Mouse (Mus musculus) thymus, postnatal 25 days (tissue): ENCODE measurements around the gene Utrn.

Experiments
- DNase-seq: peaks from one replicate; pipeline ENCODE4 v3.0.0; 2022

Gene Utrn

DNA sequence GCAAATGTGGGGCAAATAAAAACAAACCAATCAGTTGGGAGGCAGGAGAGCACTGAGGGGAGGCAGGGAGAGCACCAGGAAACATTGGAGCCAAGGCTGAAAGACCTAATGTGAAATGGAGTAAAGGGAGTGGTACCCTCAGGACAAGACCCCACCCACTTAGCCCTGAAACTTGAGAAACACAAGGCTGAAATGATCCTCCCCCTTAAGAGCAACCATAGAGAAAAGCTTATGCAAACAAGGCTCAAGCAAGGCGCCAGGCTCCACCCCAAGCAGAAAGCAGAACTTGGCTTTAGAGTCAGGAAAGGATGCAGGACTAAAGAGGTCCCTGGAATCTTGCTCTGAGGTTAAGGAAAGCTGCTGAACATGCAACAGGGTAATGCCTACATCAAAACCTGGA, 290.1 kb downstream of the Utrn start:
- no peak for DNase-seq

- no peak for DNase-seq
These were observed 293.2 kb downstream of the Utrn start for GRCm38 (mm10) chr10:12575849-12576435.

- no peak for DNase-seq
These were observed 294.4 kb downstream of the Utrn start for GRCm38 (mm10) chr10:12574760-12575159.

GRCm38 (mm10) chr10:12573601-12574000, 295.6 kb downstream of the Utrn start:
- no peak for DNase-seq

GRCm38 (mm10) chr10:12572759-12573158, 296.4 kb downstream of the Utrn start:
- no peak for DNase-seq

- DNase-seq, result no peak
These were observed 304.7 kb downstream of the Utrn start for GRCm38 (mm10) chr10:12564425-12564824.

GRCm38 (mm10) chr10:12558810-12559209, 310.4 kb downstream of the Utrn start:
- DNase-seq, result no peak

DNA sequence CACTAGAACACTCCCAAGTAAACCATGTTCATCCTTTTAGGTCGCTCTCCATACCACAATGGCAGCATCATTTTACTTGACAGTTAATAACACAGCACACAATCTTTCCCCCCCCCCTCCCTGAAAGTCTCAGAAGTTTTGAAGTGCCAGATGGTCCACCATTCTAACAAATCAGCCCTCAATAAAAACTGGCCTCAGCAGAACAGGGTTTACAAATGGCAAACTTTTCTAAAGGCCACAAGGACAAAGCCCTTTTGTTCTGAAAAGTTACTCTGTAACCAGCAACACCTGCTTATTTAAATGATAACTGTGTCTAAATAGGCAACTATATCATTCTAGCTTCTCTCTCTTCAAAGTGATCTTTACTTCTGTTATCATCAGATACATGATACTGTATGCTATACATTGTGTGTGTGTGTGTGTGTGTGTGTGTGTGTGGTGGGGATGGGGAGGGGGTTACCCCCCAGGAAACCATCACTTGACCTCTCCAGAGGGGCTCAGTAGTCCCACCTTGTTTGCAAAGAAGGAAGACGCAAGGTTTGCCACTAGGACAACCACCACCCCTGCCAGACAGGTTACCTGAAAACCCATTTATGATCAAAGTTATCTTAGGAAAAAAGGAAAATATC, 315.0 kb downstream of the Utrn start:
- no peak for DNase-seq

GRCm38 (mm10) chr10:12552890-12553278, 316.3 kb downstream of the Utrn start:
- DNase-seq, result no peak

DNA sequence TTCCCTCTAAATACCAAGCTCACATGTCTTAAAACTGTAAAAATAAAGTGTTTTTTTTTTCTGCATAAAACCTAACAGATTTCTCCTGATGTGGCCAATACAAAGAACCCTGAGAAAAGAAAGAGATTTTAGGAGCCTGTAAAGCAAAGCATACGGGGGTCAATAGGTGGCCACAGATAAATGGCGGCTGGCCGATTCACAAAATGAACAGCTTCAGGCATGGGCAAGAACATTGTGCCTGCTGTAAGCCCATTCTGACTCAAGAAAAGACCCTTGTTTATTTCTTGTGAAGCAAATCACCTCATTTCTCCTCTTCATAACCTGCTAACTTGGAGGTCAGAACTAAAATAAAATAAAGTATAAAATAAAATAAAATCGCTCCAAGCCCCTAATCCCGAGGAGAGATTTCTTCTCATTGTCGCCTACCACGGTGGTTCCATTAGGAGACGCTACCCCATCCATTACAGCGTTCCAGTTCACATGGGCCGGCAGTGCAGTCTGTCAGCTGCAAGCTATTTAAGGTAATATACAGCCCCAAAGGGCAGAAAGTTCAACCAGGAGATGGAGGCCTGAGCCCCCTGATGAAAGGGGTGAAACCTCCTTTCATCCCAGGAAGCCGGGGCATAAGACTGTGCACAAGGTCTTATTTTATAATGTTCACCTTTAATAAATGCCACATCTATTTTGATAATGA, 316.8 kb downstream of the Utrn start:
- DNase-seq, result no peak

DNA sequence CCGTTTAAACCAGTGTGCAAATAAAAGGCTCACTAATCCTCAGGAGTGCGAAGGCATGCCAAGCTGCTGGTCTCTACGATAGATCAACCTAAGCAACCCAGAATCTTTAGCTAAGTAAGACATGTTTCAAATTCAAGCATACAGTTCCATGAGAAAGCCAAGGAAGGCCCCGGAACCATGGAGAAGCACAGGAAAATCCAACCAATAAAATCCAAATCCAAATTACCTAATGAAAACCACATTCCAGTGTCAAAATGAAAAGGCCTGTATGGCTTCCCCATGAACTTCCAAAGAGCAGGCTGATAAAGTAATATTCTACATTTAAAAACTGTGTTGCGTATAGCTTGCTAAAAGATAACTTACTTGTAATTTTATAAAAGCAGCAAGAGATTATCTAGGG, 317.4 kb downstream of the Utrn start:
- DNase-seq, result no peak

DNA sequence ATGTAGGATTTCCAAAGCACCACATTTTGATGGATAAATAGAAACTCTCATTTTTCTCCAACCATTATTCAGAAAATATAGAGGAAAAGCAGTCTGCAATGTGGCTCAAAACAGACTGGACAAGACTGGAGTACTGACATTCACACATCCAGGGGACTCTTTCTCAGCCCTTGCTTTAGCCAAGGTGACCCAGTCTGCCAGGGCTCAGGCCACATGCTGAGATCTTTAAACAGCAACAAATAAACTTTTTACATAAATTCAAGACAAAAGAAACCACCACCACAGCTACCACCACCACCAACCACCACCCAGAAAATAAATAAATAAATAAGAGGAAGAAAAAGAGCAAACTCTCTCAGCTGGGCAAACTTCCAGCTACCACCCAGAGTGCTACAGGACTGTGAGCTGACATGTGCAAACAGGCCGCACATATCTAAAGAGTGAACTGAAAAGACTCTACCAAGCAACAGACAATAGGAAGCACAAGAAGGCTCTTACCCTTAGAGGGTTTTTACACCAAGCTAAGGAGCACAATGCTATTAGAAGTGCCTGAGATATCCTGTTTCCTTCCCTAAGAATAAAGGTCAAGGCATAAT, 319.1 kb downstream of the Utrn start:
- DNase-seq, result no peak

DNA sequence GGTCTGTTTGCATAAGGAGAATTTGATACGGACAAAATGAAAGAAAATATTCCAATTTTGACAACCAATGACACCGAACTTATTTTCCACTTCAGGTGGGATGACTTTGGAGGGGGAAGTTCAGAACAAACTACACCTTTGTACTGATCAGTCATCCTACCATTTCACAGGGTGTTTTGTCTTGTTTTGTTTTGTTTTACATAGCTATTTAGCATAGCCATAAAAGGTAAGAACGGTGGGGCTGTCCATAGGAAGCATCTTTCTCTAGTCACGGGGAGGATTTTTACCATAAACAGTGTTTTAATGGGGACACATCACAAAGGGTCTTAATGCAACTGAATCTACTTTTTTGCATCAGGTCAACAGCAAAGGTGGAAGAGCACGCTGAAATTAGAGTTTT, 319.9 kb downstream of the Utrn start:
- DNase-seq, result no peak

DNA sequence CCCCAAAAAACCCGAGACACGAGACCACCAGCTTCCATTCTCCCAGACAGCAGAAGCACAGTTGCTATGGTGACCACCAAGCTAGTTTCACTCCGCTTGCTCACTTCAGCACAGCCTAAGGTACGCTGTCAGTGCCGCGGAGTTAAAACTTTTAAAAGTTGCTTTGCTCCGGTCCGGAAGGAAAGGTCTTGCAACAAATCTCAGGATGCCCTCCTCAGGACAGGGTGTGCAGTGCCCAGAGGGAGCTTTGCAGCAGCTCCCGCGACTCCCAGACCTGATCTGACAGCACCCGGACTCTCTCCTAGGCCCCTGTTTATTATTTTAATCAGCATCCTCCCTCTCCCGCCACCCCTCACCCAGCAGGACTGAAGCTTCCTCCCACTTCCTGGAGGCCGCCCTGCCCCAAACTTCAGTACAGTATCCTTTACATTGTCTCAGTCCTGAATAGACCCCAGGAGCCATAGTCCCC, 320.5 kb downstream of the Utrn start:
- DNase-seq, result peak; percentile 5

DNA sequence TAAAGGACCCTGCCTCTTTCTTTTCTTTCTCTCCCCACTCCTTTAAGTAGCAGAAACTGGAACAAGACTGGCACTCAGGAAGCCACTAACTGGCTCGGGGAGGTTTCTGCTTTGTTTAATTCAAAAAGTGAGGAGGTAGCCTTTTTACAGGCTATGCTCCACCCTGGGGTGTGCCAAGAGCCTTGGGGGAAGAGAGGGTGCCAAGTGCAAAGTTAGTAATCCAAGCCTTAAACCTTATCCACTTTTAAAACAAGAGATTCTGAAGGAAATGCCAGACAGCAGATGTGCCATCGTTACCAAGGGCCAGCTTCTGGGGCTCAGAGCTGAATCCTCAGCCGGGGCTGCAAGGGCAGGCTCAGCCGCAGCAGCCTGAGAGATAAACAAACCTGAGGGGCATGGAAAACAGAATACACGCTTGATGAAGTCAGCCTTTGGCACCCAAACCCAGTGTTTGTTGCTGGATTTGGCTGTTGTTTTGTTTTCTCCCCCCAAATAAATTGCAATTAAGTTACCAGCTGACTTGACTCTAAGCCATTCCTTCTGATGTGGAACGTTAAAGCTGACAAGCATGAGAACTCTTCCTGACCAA, 322.0 kb downstream of the Utrn start:
- no peak for DNase-seq

DNA sequence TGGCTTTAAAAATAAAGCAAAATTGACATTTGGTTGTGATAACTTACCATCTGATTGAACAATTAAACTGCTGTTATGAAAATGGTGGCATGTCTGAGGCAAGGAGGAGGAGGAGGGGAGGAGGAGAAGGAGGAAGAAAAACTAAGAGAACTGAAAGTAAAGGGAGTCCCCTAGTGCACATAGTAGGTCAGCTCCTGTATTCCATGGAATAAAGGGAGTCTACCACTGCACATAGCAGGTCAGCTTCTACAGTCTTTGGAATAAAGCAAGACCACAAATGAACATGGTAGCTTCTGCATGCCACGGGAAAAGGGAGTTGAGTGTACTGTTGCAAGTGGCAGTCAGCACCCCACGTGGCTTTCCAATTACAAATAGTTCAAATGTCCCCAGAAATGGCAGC, 323.7 kb downstream of the Utrn start:
- no peak for DNase-seq

DNA sequence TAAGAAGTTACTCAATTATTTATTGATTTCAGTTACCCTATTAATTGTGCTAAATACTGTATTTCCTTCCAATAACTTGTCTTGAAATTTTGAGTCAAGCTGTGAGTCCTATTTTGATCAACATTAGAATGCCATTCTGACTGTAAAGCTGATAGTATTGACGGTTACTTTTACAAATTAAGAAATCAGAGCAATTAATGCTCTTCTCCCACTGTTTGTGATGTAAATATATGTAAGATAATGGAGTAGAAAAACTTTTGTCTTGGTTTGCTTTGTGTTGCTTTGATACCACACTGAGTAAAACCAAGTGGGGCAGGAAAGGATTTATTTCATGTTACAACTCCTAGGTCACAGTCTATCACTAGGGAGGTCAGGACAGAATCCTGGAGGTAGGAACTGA, 327.4 kb downstream of the Utrn start:
- no peak for DNase-seq

DNA sequence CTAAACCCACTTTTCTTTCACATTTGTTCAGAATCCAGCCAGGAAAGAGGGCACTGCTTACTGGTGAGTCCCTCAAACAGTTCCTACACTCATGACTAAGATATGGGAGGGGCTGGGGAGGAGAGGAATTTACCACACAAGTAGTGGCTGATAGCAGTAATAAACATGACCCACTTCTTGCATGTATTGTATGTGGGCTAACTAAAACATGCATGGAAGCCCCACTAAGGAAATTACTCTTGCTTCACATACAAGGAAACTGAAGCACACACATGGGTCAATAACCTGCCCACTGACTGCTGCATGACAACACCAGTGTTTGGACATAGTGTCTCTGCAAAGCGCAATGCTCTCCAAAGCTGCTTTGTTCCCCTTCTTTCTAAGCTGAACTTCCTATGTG, 333.9 kb downstream of the Utrn start:
- DNase-seq, result no peak

- no peak for DNase-seq
These were observed 334.4 kb downstream of the Utrn start for GRCm38 (mm10) chr10:12534801-12535200.

DNA sequence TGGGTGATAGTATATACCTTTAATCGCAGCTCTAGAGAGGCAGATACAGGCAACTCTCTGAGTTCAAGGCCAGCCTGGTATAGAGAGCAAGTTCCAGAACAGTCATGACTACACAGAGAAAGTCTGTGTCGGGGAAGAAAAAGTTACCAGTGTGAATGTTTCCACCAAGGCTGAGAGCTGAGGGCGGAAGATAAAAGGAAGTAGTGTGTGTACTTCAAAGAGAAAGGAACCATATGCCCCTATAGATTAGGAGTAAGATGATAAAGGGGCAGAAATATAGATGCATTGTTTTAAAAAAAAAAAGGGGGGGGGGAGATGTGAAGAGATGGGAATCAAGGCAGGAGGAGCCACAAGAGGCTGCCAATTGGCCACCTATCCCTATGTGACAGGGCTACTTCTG, 334.9 kb downstream of the Utrn start:
- DNase-seq, result no peak

- no peak for DNase-seq
These were observed 347.1 kb downstream of the Utrn start for GRCm38 (mm10) chr10:12522078-12522477.

- DNase-seq, result no peak
These were observed 351.0 kb downstream of the Utrn start for GRCm38 (mm10) chr10:12518162-12518561.

DNA sequence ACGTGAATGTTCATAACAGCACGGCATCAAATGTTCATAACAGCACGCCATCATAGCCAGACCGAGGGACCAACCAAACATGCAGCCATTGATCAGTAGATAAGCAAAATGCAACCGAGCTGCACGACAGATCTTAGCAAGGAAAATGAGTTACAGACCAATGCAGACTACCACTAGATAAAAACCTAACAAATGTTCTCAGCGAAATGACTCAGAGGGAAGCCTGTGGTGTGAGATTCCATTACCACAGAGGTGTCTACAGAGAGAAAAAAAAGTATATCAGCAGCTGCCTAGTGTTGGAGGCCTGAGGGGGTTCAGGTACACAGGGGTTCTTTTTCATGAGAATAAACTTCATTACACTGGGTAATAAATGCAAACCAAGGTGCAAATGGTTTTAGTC, 363.6 kb downstream of the Utrn start:
- DNase-seq, result no peak

GRCm38 (mm10) chr10:12500489-12500888, 368.7 kb downstream of the Utrn start:
- no peak for DNase-seq
